Mouse (Mus musculus): Measurements from ENCODE around the gene Naalad2. TPM values are rescaled to one million over a fixed set of nuclear protein-coding genes. Genes with fewer than 3 reads are reported as not detected.

The Naalad2 gene
- total and polyA plus RNA-seq, 3 experiments, result 0.13 to 2.4 (median 2.2) TPM

DNA sequence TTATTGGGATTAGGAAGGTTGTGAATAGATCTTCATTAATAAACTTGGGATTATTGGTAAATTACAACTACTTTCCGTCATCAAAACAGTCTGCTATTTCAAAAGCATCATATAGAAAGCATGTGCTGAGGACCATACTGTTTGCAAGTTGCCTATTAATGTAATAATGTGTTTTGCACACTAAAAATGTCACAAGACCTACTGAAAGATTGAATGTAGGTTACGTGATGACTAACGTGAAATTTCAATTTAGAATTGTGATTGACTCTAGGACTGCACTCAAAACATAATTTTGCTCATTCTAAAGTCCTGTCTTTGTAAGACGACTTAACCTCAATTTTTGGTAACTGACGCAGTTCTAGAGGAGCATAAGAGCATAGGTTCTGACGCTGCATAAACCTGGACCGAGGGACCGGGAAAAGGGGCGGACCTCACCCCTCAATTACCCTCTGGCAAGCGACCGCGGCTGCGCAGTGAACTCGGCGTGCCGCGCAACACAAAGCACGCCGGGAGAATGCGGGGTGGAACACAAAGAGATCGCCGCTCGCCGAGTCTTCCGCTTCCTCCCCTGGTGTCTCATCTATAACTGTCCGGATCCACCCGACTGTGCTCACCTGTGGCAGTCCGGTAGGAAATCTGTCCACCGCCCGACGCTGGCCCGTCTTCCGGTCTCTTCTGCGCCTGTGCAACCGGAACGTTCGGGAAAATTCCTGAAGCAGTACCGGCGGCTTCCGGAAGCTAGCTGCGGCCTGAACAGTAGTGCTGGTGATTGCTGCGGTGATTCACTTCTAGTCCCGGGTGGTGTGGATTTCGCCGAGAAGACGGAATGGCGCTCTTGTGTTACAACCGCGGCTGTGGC lies 111.0 kb downstream of the Naalad2 start, which contains the start of gene Chordc1:
Chordc1 (plus strand) TSS at position 555 of the 859 bp plus-strand sequence.
- H3K27me3 ChIP-seq (replicated peaks), result no peaks in the 10 kb centered on the region
- no peaks in the 10 kb centered on the region for H3K9me3 ChIP-seq (replicated peaks; ENCODE audit: low read length)
- in situ Hi-C loops (cut with MboI; ENCODE audit: low pct_ligation_motif_present, low pct_unique_long_range_greater_than_20kb, low sequenced_read_pairs), result no loop called here
- peak within 1 kb of the TSS; percentile 93; the same call in 1 of the 2 replicates for H3K4me2 ChIP-seq (ENCODE audit: insufficient read depth, low read depth, poor library complexity, severe bottlenecking)
- peak within 1 kb of the TSS; percentile 71 to 96 (median 93) for H3K4me3 ChIP-seq (replicated peaks in 1 of 3; ENCODE audit: low read depth in 2 of 3, low read length in 2 of 3, poor library complexity in 1 of 3)
- H3K9ac ChIP-seq (ENCODE audit: insufficient read depth, low read depth), result peak within 1 kb of the TSS; percentile 75
- H3K79me2 ChIP-seq (replicated peaks; ENCODE audit: control insufficient read depth, extremely low read depth, insufficient read depth, poor library complexity, severe bottlenecking), result peaks cover 27% of the 10 kb centered on the region
- peak within 1 kb of the TSS; percentile 45 for H3K27ac ChIP-seq (ENCODE audit: insufficient read depth, low read depth)
- dilution Hi-C loops (cut with MboI; ENCODE audit: extremely low pct_ligation_motif_present, extremely low pct_unique_long_range_greater_than_20kb, low sequenced_read_pairs), result no loop called here
- TF ChIP-seq RAD21 (IDR thresholded peaks at IDR 0.05; ENCODE audit: low read depth, low read length), result no peak
- peak; percentile 76 for TF ChIP-seq ZMIZ1 (IDR thresholded peaks at IDR 0.05; ENCODE audit: low read depth, low read length)
- peak; percentile 66; the same call in 1 of the 2 replicates for TF ChIP-seq POLR2AphosphoS2 (IDR thresholded peaks at IDR 0.05; ENCODE audit: low read depth, low read length)
- TF ChIP-seq HCFC1 (IDR thresholded peaks at IDR 0.05; ENCODE audit: low read depth, low read length), result peak; percentile 96
- TF ChIP-seq MAX (IDR thresholded peaks at IDR 0.05; ENCODE audit: low read length), result peak; percentile 82
- no peak for TF ChIP-seq ZKSCAN1 (IDR thresholded peaks at IDR 0.05; ENCODE audit: borderline replicate concordance, low read depth, low read length)
- TF ChIP-seq ELF1 (IDR thresholded peaks at IDR 0.05; ENCODE audit: low read depth, low read length), result peak; percentile 98
- TF ChIP-seq E2F4 (IDR thresholded peaks at IDR 0.05; ENCODE audit: insufficient replicate concordance, low read depth, low read length), result no peak
- TF ChIP-seq CHD1 (IDR thresholded peaks at IDR 0.05; ENCODE audit: low read depth, low read length), result 0 out of 2 replicates have a peak, but pooled peaks have one; percentile 39
- peak; percentile 84; the same call in 1 of the 2 replicates for TF ChIP-seq KAT2A (IDR thresholded peaks at IDR 0.05; ENCODE audit: insufficient replicate concordance, low read length)
- peak; percentile 67; the same call in 1 of the 2 replicates for TF ChIP-seq RCOR1 (conservative IDR thresholded peaks at IDR 0.05; ENCODE audit: low read depth, low read length)
- TF ChIP-seq TCF12 (IDR thresholded peaks at IDR 0.05; ENCODE audit: low read depth, low read length), result peak; percentile 82
- TF ChIP-seq GABPA (IDR thresholded peaks at IDR 0.05; ENCODE audit: insufficient replicate concordance, low read depth, low read length), result peak; percentile 36; the same call in 1 of the 2 replicates
- peak; percentile 76 for TF ChIP-seq NELFE (IDR thresholded peaks at IDR 0.05; ENCODE audit: low read depth, low read length)
- no peak for TF ChIP-seq ZC3H11A (IDR thresholded peaks at IDR 0.05; ENCODE audit: low read depth, low read length)
- TF ChIP-seq SIN3A (IDR thresholded peaks at IDR 0.05; ENCODE audit: low read length), result peak; percentile 89
- no peak for TF ChIP-seq MAFK (IDR thresholded peaks at IDR 0.05; ENCODE audit: insufficient replicate concordance, low read length)
- TF ChIP-seq IRF4 (IDR thresholded peaks at IDR 0.05; ENCODE audit: low read depth, low read length), result peak; percentile 77
- TF ChIP-seq CHD2 (IDR thresholded peaks at IDR 0.05; ENCODE audit: low read length), result 0 out of 2 replicates have a peak, but pooled peaks have one; percentile 51
- TF ChIP-seq JUN (IDR thresholded peaks at IDR 0.05; ENCODE audit: insufficient read depth, low read depth, low read length), result no peak
- TF ChIP-seq POLR2A (IDR thresholded peaks at IDR 0.05; ENCODE audit: low read depth, low read length), result peak; percentile 87
- TF ChIP-seq UBTF (IDR thresholded peaks at IDR 0.05; ENCODE audit: low read depth, low read length), result peak; percentile 85; the same call in 1 of the 2 replicates
- no peak for TF ChIP-seq MYC (IDR thresholded peaks at IDR 0.05; ENCODE audit: low read depth, low read length)
- TF ChIP-seq EP300 (IDR thresholded peaks at IDR 0.05; ENCODE audit: low read length), result no peak
- no peak; the same call in 1 of the 2 replicates for TF ChIP-seq MAZ (IDR thresholded peaks at IDR 0.05; ENCODE audit: low read depth, low read length)
- no peak for TF ChIP-seq PAX5 (IDR thresholded peaks at IDR 0.05; ENCODE audit: low read length)
- no peak for TF ChIP-seq CTCF (conservative IDR thresholded peaks at IDR 0.05 in 1 of 2, IDR thresholded peaks at IDR 0.05 in 1 of 2; ENCODE audit: low read depth in 2 of 2, low read length in 2 of 2)
- peak; percentile 69 for TF ChIP-seq MXI1 (IDR thresholded peaks at IDR 0.05; ENCODE audit: low read depth, low read length)
- no peak; the same call in 1 of the 2 replicates for TF ChIP-seq BHLHE40 (IDR thresholded peaks at IDR 0.05; ENCODE audit: low read depth, low read length)
- TF ChIP-seq ETS1 (conservative IDR thresholded peaks at IDR 0.05; ENCODE audit: low read depth, low read length), result peak; percentile 38
- TF ChIP-seq JUND (conservative IDR thresholded peaks at IDR 0.05; ENCODE audit: low read depth, low read length), result no peak
- peak; percentile 89 for TF ChIP-seq NRF1 (IDR thresholded peaks at IDR 0.05; ENCODE audit: low read depth, low read length)
- TF ChIP-seq SMC3 (IDR thresholded peaks at IDR 0.05; ENCODE audit: low read depth, low read length), result no peak
- TF ChIP-seq TBP (conservative IDR thresholded peaks at IDR 0.05; ENCODE audit: low read depth, low read length), result peak; percentile 49; the same call in 1 of the 2 replicates
- peak; percentile 78 for TF ChIP-seq MEF2A (IDR thresholded peaks at IDR 0.05; ENCODE audit: borderline replicate concordance, low read depth, low read length)
- no peak for TF ChIP-seq ZNF384 (IDR thresholded peaks at IDR 0.05; ENCODE audit: low read depth, low read length)
- TF ChIP-seq USF2 (conservative IDR thresholded peaks at IDR 0.05; ENCODE audit: low read depth, low read length), result no peak
- no peak for TF ChIP-seq USF1 (IDR thresholded peaks at IDR 0.05; ENCODE audit: low read depth, low read length)
- H3K36me3 ChIP-seq (replicated peaks in 1 of 2; ENCODE audit: control insufficient read depth in 1 of 2, insufficient read depth in 1 of 2, low read length in 1 of 2), result peaks cover 0 to 14% of the 10 kb centered on the region in 2 experiments
- peak; percentile 95 for DNase-seq (ENCODE audit: extremely low read depth)
- H3K4me1 ChIP-seq (ENCODE audit: control insufficient read depth in 1 of 2, insufficient read depth in 2 of 2), result peaks cover 3 to 16% of the 10 kb centered on the region in 2 experiments
